Mouse (Mus musculus) thymus, adult 2 months (tissue): Measurements from ENCODE around the gene Tcf12. TPM values are rescaled to one million over a fixed set of nuclear protein-coding genes. Genes with fewer than 3 reads are reported as not detected.

Experiments
- DNase-seq: peaks from one replicate; pipeline ENCODE4 v3.0.0; 2021
- H3K27ac ChIP-seq: fragments of 200-500 bp; 2 replicates; pipeline ENCODE4 v1.5.1; 2012; ENCODE audit warnings: low read length, control low read depth; ENCODE audit not compliant: control insufficient read depth, insufficient read depth
- H3K27me3 ChIP-seq: fragments of 200-500 bp; 2 replicates; pipeline ENCODE4 v1.6.1; 2012; ENCODE audit warnings: mild to moderate bottlenecking, low read length, moderate library complexity, mixed read lengths; ENCODE audit not compliant: control insufficient read depth, insufficient read depth
- H3K36me3 ChIP-seq: fragments of 200-500 bp; 2 replicates; pipeline ENCODE4 v1.6.1; 2012; ENCODE audit warnings: mild to moderate bottlenecking, low read length, moderate library complexity; ENCODE audit not compliant: control insufficient read depth, insufficient read depth
- H3K4me1 ChIP-seq: fragments of 200-500 bp; replicated peaks from 2 replicates; pipeline ENCODE4 v1.6.1; 2012; ENCODE audit warnings: low read length; ENCODE audit not compliant: control insufficient read depth, insufficient read depth
- H3K4me3 ChIP-seq: fragments of 200-500 bp; 2 replicates; pipeline ENCODE4 v1.5.1; 2012; ENCODE audit warnings: mild to moderate bottlenecking, low read length, control low read depth, moderate library complexity; ENCODE audit not compliant: control insufficient read depth, insufficient read depth
- CTCF ChIP-seq: fragments of 200-500 bp; IDR thresholded peaks from 2 replicates; pipeline ENCODE4 v1.5.1; 2012; ENCODE audit warnings: mild to moderate bottlenecking, control low read depth, low read length, moderate library complexity, borderline replicate concordance; ENCODE audit not compliant: control insufficient read depth, poor library complexity, insufficient read depth; ENCODE audit errors: extremely low read depth
- POLR2A ChIP-seq: fragments of 200-500 bp; IDR thresholded peaks from 2 replicates; pipeline ENCODE4 v1.6.1; 2012; ENCODE audit warnings: mild to moderate bottlenecking, low read length, control low read depth, moderate library complexity; ENCODE audit not compliant: control insufficient read depth, poor library complexity, insufficient read depth; ENCODE audit errors: extremely low read depth
- WGBS: fragments of 180-500 bp; shearing (Covaris S2); methylation state at CpG from one replicate; pipeline ENCODE4 v1.1.7; 2018; 5-methylcytosine and 5-hydroxymethylcytosine counted together
- polyA plus RNA-seq: library from polyadenylated mRNA; depleted of rRNA; stranded (reverse); fragments of >200 nt; gene quantifications from 2 replicates; pipeline ENCODE4 v1.2.3, GENCODE M21; 2012

Tcf12 gene
- polyA plus RNA-seq, 1 experiment = 416 TPM

DNA sequence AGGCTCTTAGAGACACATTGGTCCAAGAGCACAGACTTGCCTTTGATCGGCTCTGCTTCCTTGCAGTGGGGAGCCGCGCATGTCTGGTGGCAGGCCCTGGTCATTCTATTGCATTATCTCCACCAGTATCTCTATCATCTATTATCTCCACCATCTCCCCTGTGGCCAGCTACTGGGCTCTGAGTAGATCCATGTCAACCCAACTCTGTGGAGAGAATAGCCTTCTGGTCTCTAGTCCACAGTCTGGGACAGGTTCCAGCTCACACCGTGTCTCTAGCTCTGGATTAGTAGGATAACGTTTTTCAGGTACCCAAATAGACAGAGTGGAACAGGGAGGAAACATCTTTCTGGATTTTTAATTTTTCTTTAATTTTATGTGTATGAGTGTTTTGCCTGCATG, 284.3 kb downstream of the Tcf12 start:
- no peak overlapping the region for H3K27ac ChIP-seq
- H3K4me1 ChIP-seq = no peaks in the 10 kb centered on the region; the same call in 1 of the 2 replicates
- 96% methylated on average over 5 of the region's 5 CpGs for WGBS
- no peaks in the 10 kb centered on the region for H3K36me3 ChIP-seq
- H3K4me3 ChIP-seq = no peak overlapping the region
- TF ChIP-seq POLR2A (no peak), CTCF (no peak)
- H3K27me3 ChIP-seq = no peaks in the 10 kb centered on the region
- DNase-seq = no peak

- Histone ChIP-seq H3K36me3 (no peaks in the 10 kb centered on the region), H3K27me3 (no peaks in the 10 kb centered on the region), H3K4me3 (no peak overlapping the region), H3K4me1 (no peaks in the 10 kb centered on the region), H3K27ac (no peak overlapping the region)
- TF ChIP-seq POLR2A (no peak), CTCF (no peak)
- WGBS = 94% methylated on average over 12 of the region's 12 CpGs
- no peak for DNase-seq
Observed at GRCm38 (mm10) chr9:71826040-71826525, 285.6 kb downstream of the Tcf12 start.

DNA sequence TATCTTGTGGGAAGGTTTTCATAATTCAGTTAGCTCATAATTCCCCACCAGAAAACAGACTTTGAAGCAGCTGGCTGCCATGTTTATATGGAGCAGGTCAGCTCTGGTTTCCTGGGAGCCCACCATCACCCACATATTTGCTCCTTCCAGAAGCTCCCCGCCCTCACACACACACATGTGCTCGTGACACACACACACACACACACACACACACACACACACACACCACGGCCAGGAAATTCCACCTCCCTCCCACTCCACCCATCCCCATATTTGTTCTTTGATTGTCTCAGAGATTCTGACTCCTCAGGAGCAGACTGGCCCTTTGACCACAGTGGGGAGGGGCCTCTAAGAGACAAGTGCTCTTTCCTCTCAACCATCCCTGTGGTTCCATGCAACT, 289.7 kb downstream of the Tcf12 start:
- no peak overlapping the region for H3K27ac ChIP-seq
- no peaks in the 10 kb centered on the region for H3K36me3 ChIP-seq
- TF ChIP-seq POLR2A (no peak), CTCF (no peak)
- H3K4me1 ChIP-seq = no peaks in the 10 kb centered on the region
- WGBS = 85% methylated on average over 3 of the region's 3 CpGs
- no peaks in the 10 kb centered on the region for H3K27me3 ChIP-seq
- no peak for DNase-seq
- H3K4me3 ChIP-seq = no peak overlapping the region

DNA sequence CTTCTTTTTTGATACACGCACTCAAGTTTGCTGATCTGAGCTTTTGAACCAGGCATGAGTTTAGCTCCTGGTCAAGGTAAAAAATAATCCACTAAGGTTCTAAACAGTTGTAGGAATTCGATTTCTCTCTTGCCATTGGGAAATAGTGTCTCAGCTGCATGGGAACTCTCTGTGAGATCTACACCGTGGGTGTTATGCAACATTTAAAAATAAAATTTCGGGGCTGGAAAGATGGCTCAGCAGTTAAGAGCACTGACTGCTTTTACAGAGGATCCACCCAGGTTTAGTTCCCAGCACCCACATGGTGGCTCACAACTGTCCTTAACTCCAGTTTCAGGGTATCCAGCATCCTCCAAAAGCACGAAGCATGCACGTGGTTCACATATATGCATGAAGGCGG, 293.2 kb downstream of the Tcf12 start:
- no peaks in the 10 kb centered on the region for H3K27me3 ChIP-seq
- H3K27ac ChIP-seq = no peak overlapping the region
- TF ChIP-seq POLR2A (no peak), CTCF (no peak)
- no peak overlapping the region for H3K4me3 ChIP-seq
- WGBS = 90% methylated on average over 7 of the region's 7 CpGs
- no peaks in the 10 kb centered on the region for H3K4me1 ChIP-seq
- no peaks in the 10 kb centered on the region for H3K36me3 ChIP-seq
- no peak for DNase-seq

GRCm38 (mm10) chr9:71816121-71816520, 295.6 kb downstream of the Tcf12 start:
- H3K36me3 ChIP-seq = no peaks in the 10 kb centered on the region
- WGBS = 67% methylated on average over 3 of the region's 3 CpGs
- no peak for DNase-seq
- H3K4me1 ChIP-seq = no peaks in the 10 kb centered on the region
- no peak for TF ChIP-seq CTCF
- no peak for TF ChIP-seq POLR2A
- no peak overlapping the region for H3K4me3 ChIP-seq
- H3K27me3 ChIP-seq = no peaks in the 10 kb centered on the region
- no peak overlapping the region for H3K27ac ChIP-seq

GRCm38 (mm10) chr9:71813565-71813964, 298.1 kb downstream of the Tcf12 start:
- Histone ChIP-seq H3K4me1 (no peaks in the 10 kb centered on the region), H3K27ac (no peak overlapping the region), H3K4me3 (no peak overlapping the region), H3K27me3 (no peaks in the 10 kb centered on the region), H3K36me3 (no peaks in the 10 kb centered on the region)
- TF ChIP-seq CTCF = no peak
- TF ChIP-seq POLR2A = no peak
- no peak for DNase-seq
- WGBS = 96% methylated on average over 3 of the region's 3 CpGs

- no peaks in the 10 kb centered on the region for H3K27me3 ChIP-seq
- WGBS = 91% methylated on average over 4 of the region's 4 CpGs
- no peak overlapping the region for H3K27ac ChIP-seq
- no peak for TF ChIP-seq CTCF
- no peak for TF ChIP-seq POLR2A
- H3K4me1 ChIP-seq = no peaks in the 10 kb centered on the region
- H3K36me3 ChIP-seq = no peaks in the 10 kb centered on the region
- no peak overlapping the region for H3K4me3 ChIP-seq
- no peak for DNase-seq
Observed at GRCm38 (mm10) chr9:71812914-71813313, 298.8 kb downstream of the Tcf12 start.
